Mouse (Mus musculus) lung, embryonic 15.5 days (tissue): Measurements from ENCODE around the gene Otop1. TPM values are rescaled to one million over a fixed set of nuclear protein-coding genes. Genes with fewer than 3 reads are reported as not detected.

ENCODE experiments used
- ATAC-seq: fragments of 200-750 bp; cut with Nextera tagmentation; 2 replicates; pipeline ENCODE4 v1.8.0; 2017; ENCODE audit warnings: moderate number of reproducible peaks, borderline replicate concordance; ENCODE audit not compliant: low FRiP score, low TSS enrichment; ENCODE audit errors: extremely low read depth
- H3K27ac ChIP-seq: fragments of 300-500 bp; sonication (generic); 2 replicates; pipeline ENCODE4 v1.5.1; 2015; ENCODE audit warnings: moderate library complexity, mild to moderate bottlenecking, inconsistent platforms
- H3K27me3 ChIP-seq: fragments of 300-500 bp; sonication (generic); 2 replicates; pipeline ENCODE4 v1.6.1; 2015; ENCODE audit warnings: inconsistent platforms
- H3K36me3 ChIP-seq: fragments of 300-500 bp; sonication (generic); 2 replicates; pipeline ENCODE4 v1.6.1; 2015; ENCODE audit warnings: inconsistent platforms
- H3K4me1 ChIP-seq: fragments of 300-500 bp; sonication (generic); 2 replicates; pipeline ENCODE4 v1.6.1; 2015; ENCODE audit warnings: inconsistent platforms
- H3K4me2 ChIP-seq: fragments of 300-500 bp; sonication (generic); 2 replicates; pipeline ENCODE4 v1.6.1; 2015; ENCODE audit warnings: inconsistent platforms, mild to moderate bottlenecking, moderate library complexity
- H3K4me3 ChIP-seq: fragments of 300-500 bp; sonication (generic); 2 replicates; pipeline ENCODE4 v1.5.1; 2015; ENCODE audit warnings: mild to moderate bottlenecking, inconsistent platforms
- H3K9ac ChIP-seq: fragments of 300-500 bp; sonication (generic); 2 replicates; pipeline ENCODE4 v1.6.1; 2015; ENCODE audit warnings: inconsistent platforms
- H3K9me3 ChIP-seq: fragments of 300-500 bp; sonication (generic); 2 replicates; pipeline ENCODE4 v1.6.1; 2016; ENCODE audit warnings: inconsistent platforms
- WGBS: fragments of 180-500 bp; shearing (Covaris S2); methylation state at CpG from one replicate; pipeline ENCODE4 v1.1.7; 2015; 5-methylcytosine and 5-hydroxymethylcytosine counted together
- polyA plus RNA-seq: library from polyadenylated mRNA; unstranded; fragments of >200 nt; fragmentation: Nextera tagmentation; extraction: Ambion mirVana; gene quantifications from 2 replicates; pipeline ENCODE4 v1.2.1, GENCODE M21; 2015

Otop1 gene
- polyA plus RNA-seq, 1 experiment from 2014 or later, result not detected

DNA sequence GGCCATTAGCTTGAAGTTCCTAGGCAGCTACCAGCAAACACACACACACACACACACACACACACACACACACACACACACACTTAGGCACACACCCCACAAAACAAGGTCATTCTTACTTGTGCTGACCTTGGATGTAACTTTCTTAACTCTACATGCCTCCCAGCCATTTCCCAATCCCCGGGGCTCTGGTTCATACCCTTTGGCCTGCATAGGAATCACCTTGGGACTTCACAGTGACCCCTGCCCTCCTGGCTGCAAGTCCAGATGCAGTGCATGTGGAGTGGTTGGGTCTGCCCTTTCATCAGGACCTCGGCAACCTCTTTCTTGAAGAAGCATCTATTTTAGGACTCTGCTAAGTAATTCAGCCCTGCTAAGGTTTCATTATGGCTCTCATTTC lies 29.5 kb downstream of the Otop1 start:
- no peak overlapping the region for H3K4me2 ChIP-seq
- WGBS, result 66% methylated on average over 2 of the region's 2 CpGs
- no peak for ATAC-seq

GRCm38 (mm10) chr5:38307255-38308101 lies 31.7 kb downstream of the Otop1 start:
- Histone ChIP-seq H3K4me3 (peak overlapping the region; percentile 38), H3K36me3 (no peaks in the 10 kb centered on the region), H3K4me2 (peak overlapping the region; percentile 76), H3K9ac (no peak overlapping the region), H3K27me3 (no peaks in the 10 kb centered on the region), H3K4me1 (no peaks in the 10 kb centered on the region), H3K27ac (no peak overlapping the region), H3K9me3 (no peaks in the 10 kb centered on the region)
- peak; percentile 82; the same call in 1 of the 2 replicates for ATAC-seq
- 9% methylated on average over 26 of the region's 26 CpGs for WGBS

More for the DNA sequence above, 29.5 kb downstream of the Otop1 start:
- Histone ChIP-seq H3K9me3 (no peaks in the 10 kb centered on the region), H3K27ac (no peak overlapping the region), H3K36me3 (no peaks in the 10 kb centered on the region), H3K4me3 (no peak overlapping the region), H3K27me3 (no peaks in the 10 kb centered on the region), H3K4me1 (no peaks in the 10 kb centered on the region), H3K9ac (no peak overlapping the region)

GRCm38 (mm10) chr5:38308873-38309272 lies 33.1 kb downstream of the Otop1 start:
- H3K4me3 ChIP-seq, result no peak overlapping the region
- peak; percentile 44 for ATAC-seq

GRCm38 (mm10) chr5:38309795-38310194 lies 34.0 kb downstream of the Otop1 start:
- no peak overlapping the region for H3K4me2 ChIP-seq
- H3K9me3 ChIP-seq, result no peaks in the 10 kb centered on the region
- H3K4me3 ChIP-seq, result no peak overlapping the region
- H3K27me3 ChIP-seq, result no peaks in the 10 kb centered on the region
- no peak overlapping the region for H3K9ac ChIP-seq
- ATAC-seq, result no peak
- H3K4me1 ChIP-seq, result no peaks in the 10 kb centered on the region
- H3K27ac ChIP-seq, result no peak overlapping the region
- no peaks in the 10 kb centered on the region for H3K36me3 ChIP-seq
- 45% methylated on average over 3 of the region's 3 CpGs for WGBS

More at GRCm38 (mm10) chr5:38308873-38309272, 33.1 kb downstream of the Otop1 start:
- H3K9me3 ChIP-seq, result no peaks in the 10 kb centered on the region
- H3K36me3 ChIP-seq, result no peaks in the 10 kb centered on the region
- H3K27me3 ChIP-seq, result no peaks in the 10 kb centered on the region
- no peaks in the 10 kb centered on the region for H3K4me1 ChIP-seq
- no peak overlapping the region for H3K27ac ChIP-seq
- WGBS, result 42% methylated on average over 5 of the region's 5 CpGs
- no peak overlapping the region for H3K4me2 ChIP-seq
- H3K9ac ChIP-seq, result no peak overlapping the region

DNA sequence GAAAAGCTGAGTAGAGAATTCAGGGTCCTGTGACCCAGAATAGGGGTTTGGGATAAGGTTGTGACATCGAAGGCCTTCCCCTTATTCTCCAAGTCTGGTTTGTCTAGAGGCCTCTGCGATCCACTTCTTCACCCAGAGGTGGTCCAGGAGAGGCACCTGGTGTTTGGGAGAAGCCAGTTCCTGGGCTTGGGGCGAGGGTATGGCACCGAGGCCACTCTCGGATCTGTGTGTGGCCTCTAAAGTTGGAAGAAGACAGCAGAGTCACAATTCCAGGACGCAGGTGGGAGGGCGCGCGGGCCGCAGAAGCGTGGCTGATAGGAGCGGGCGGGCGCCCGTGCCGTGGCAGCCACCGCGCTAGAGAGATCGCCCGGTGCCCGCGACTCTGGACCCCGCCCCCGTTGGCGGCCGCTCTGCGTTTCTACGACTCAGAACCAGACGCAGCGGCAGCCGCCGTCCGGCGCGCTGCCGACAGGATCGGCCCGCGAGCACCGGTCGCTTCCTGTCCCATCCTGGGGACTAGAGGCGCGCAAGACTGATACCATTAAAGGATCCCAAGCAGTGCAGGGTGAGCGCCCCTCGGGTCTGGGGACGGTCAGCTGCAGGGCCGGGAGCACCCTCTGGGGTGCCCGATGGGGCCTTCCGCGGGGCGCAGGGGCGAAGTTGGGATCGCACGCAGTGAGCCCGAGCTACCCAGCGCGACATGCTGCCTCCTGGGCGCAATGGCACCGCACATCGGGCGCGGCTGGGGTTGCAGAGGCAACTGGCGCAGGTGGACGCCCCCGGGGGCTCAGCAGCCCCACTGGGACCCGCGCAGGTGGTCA lies 43.4 kb downstream of the Otop1 start, which contains the start of gene Drd5:
TSS of gene Drd5 (plus strand) at position 402 of the 821 bp plus-strand sequence.
- H3K9me3 ChIP-seq, result no peaks in the 10 kb centered on the region
- H3K4me2 ChIP-seq, result peak within 1 kb of the TSS; percentile 49
- peak within 1 kb of the TSS; percentile 25 for H3K4me3 ChIP-seq
- 2% methylated on average over 67 of the region's 67 CpGs for WGBS
- H3K4me1 ChIP-seq, result 0 out of 2 replicates have a peak, but pooled peaks cover 4% of the 10 kb centered on the region
- H3K36me3 ChIP-seq, result no peaks in the 10 kb centered on the region
- no peak within 1 kb of the TSS for H3K27ac ChIP-seq
- H3K27me3 ChIP-seq, result peaks cover 50% of the 10 kb centered on the region
- ATAC-seq, result no peak
- no peak within 1 kb of the TSS for H3K9ac ChIP-seq

DNA sequence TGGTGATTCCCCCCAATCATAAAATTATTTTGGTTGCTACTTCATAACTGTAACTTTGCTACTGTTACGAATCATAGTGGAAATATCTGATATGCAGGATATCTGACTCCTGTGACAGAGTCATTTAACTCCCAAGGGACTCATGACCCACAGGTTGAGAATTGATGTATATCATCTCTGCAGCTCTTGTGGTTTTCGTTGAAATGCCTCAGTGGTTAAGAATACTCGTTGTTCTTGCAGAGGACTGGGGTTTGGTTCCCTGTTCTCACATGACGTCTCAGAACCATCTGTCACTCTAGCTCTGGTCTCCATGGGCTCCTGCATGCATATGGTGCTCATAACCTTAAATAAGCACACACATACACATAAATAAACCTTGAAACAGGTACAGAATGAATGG lies 57.6 kb downstream of the Otop1 start:
- ATAC-seq, result no peak
- no peak overlapping the region for H3K4me3 ChIP-seq
- H3K9me3 ChIP-seq, result no peaks in the 10 kb centered on the region
- no peaks in the 10 kb centered on the region for H3K27me3 ChIP-seq
- no peaks in the 10 kb centered on the region for H3K4me1 ChIP-seq
- H3K36me3 ChIP-seq, result no peaks in the 10 kb centered on the region
- H3K9ac ChIP-seq, result no peak overlapping the region
- no peak overlapping the region for H3K27ac ChIP-seq
- 73% methylated on average over 4 of the region's 4 CpGs for WGBS
- H3K4me2 ChIP-seq, result no peak overlapping the region

DNA sequence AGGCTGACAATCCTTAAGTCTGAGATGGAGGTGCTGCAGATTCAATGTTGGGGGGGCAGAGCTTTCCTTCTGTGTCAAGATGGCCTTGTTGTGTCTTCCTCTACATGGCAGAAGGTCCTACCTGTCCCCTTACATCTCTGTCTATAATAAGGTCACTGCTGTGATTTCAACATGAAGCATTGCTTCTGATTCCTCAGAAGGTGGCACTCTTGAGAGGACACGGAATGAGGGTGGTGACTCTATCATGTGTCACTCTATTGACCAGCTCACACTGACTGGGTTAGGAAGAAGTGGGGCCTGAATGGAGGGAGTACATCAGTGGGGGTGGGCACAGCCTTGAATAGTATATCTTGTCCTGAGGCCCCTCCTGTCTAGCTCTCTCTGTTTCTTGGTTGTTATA lies 58.8 kb downstream of the Otop1 start:
- WGBS, result 41% methylated on average over 1 of the region's 1 CpGs
- no peaks in the 10 kb centered on the region for H3K27me3 ChIP-seq
- ATAC-seq, result no peak

DNA sequence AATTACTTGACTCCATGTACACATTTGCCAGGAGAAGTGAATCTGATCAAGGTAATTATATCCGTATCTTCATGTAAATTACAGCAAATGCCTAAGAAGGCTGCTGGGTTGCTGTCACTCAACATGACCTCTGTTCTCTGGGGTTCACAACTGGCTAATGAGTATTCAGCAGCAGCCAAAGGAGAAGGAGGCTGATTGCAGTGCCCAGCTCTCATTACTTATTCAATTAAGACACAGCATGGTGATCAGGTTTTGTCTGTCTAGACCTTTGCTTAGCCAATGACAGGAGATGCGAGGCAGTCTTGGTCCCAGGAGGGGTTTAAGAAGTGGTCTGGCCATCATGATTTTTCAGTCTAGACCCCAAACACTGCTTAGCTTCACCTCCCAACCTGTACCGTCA lies 67.3 kb downstream of the Otop1 start:
- no peak for ATAC-seq
- Histone ChIP-seq H3K9me3 (no peaks in the 10 kb centered on the region), H3K4me2 (no peak overlapping the region), H3K36me3 (no peaks in the 10 kb centered on the region), H3K4me3 (no peak overlapping the region), H3K9ac (no peak overlapping the region), H3K27me3 (no peaks in the 10 kb centered on the region), H3K4me1 (no peaks in the 10 kb centered on the region), H3K27ac (no peak overlapping the region)
- 73% methylated on average over 3 of the region's 3 CpGs for WGBS

More for the DNA sequence above, 58.8 kb downstream of the Otop1 start:
- no peaks in the 10 kb centered on the region for H3K36me3 ChIP-seq
- no peak overlapping the region for H3K4me3 ChIP-seq
- no peaks in the 10 kb centered on the region for H3K4me1 ChIP-seq
- H3K9ac ChIP-seq, result no peak overlapping the region
- H3K27ac ChIP-seq, result no peak overlapping the region
- H3K9me3 ChIP-seq, result no peaks in the 10 kb centered on the region
- no peak overlapping the region for H3K4me2 ChIP-seq

GRCm38 (mm10) chr5:38346646-38347432 lies 71.1 kb downstream of the Otop1 start:
- H3K4me3 ChIP-seq, result no peak overlapping the region
- 23% methylated on average over 10 of the region's 10 CpGs for WGBS
- H3K4me2 ChIP-seq, result no peak overlapping the region
- no peak overlapping the region for H3K9ac ChIP-seq
- no peak overlapping the region for H3K27ac ChIP-seq
- H3K27me3 ChIP-seq, result no peaks in the 10 kb centered on the region
- ATAC-seq, result no peak
- H3K36me3 ChIP-seq, result no peaks in the 10 kb centered on the region
- H3K4me1 ChIP-seq, result no peaks in the 10 kb centered on the region
- no peaks in the 10 kb centered on the region for H3K9me3 ChIP-seq

DNA sequence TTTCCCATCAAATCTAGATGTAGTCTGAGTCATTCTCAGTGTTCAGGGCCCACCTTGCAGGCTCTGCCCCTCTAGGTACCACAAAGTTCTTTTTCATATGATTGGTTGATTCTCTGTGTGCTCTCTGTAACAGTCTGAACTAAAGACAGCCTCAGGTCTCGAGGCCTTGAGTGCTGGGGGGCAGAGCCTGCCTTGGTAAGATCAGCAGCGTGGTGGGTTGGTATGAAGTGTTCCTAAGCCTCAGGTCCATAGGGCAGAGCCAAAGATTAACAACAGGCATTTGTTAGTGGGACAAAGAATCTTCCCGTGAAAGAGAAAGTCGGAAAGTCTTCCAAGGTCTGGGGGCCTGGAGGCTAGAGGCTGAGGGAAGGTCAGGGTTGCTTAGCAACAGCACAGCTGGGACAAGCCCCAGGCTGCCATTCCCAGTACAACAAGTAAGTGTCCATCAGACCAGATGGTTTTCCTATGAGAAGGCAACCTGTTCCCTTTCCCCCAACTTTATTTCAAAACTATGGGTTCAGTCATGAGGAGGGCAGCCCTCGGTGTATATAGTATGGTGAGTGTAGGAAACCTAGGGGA lies 74.7 kb downstream of the Otop1 start:
- Histone ChIP-seq H3K9ac (no peak overlapping the region), H3K27ac (no peak overlapping the region), H3K36me3 (no peaks in the 10 kb centered on the region), H3K4me2 (no peak overlapping the region), H3K9me3 (no peaks in the 10 kb centered on the region), H3K4me3 (no peak overlapping the region), H3K4me1 (no peaks in the 10 kb centered on the region), H3K27me3 (no peaks in the 10 kb centered on the region)
- ATAC-seq, result no peak
- WGBS, result 43% methylated on average over 5 of the region's 5 CpGs
